In the genomic region with DNA sequence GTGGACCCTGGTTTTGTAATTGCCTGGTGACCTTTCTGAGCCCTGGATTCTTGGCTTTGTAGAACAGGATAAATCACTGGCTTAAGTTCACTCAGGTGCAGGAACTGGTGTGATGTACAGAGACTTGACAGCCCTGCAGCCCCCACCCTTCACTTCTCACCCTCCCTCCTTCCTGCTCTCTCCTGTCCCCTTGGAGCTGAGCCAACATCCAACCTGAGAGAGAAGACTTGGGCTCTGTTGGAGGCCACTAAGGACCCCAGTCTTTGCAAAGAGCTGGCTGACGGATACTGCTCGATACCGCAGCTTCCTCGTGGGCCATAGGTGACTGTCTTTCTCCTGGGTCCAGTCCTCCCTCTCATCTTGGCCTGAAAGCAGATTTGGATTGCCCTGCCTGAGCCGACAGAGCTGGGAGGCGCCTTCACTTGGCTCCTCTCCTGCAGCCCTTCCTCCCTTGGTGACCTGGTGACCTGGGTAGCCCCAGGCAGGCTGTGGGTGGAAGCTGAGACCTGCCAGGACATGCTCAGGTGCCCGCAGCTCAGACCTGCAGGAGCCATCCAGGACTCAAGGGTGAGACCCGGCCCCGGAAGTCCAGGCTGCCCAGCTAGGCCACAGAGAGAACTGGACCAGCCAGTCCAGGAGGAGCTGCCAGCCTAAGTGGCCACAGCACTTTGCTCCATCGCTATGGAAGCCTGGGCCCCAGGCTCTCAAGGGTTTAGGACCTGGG, we compare ENCODE assay signal across 11 mouse cellular contexts. TPM values are rescaled to one million over a fixed set of nuclear protein-coding genes. Genes with fewer than 3 reads are reported as not detected.
DNase-seq lines count a peak whose midpoint lies in the region; ATAC-seq and TF ChIP-seq lines count a peak whose summit lies in the region.
"Had no signal": no experiment of that assay in that cellular context is flagged by ENCODE, and none has a peak within 500 bp of the region (broad histone marks: within the 10 kb centered on the region; RNA-seq: fewer than 3 reads in every experiment).

No protein-coding gene starts in this region.

- peak; percentile 32; the same call in 1 of the 2 replicates for ATAC-seq in lung, embryonic 16.5 days (ENCODE audit: low read depth)
- no peak for ATAC-seq in embryonic facial prominence, embryonic 14.5 days (ENCODE audit: low read depth)
- no peak for ATAC-seq in megakaryocyte, adult 5-6 weeks (ENCODE audit: poor library complexity, severe bottlenecking)
- ATAC-seq: forebrain, embryonic 14.5 days had no signal

- H3K27me3 ChIP-seq in lung, embryonic 16.5 days (ENCODE audit: control insufficient read depth, insufficient read depth, low read depth, low read length) = no peaks in the 10 kb centered on the region
- H3K27me3 ChIP-seq in embryonic facial prominence, embryonic 14.5 days (replicated peaks; ENCODE audit: control insufficient read depth, insufficient read depth, low read length) = no peaks in the 10 kb centered on the region
- H3K27me3 ChIP-seq: embryonic facial prominence, embryonic 13.5 days; limb, embryonic 12.5 days had no signal

- DNase-seq in lung, postnatal 25 days (ENCODE audit: low spot score) = no peak
- peak; percentile 53 for DNase-seq in embryonic facial prominence, embryonic 14.5 days (ENCODE audit: low spot score)
- peak; percentile 91 for DNase-seq in kidney, adult 9 months
- no peak for DNase-seq in left cerebral cortex, adult 11 months (ENCODE audit: low spot score)
- DNase-seq: cerebellum, adult 9-10 months had no signal

- H3K4me3 ChIP-seq in lung, embryonic 16.5 days (ENCODE audit: low read length) = no peak overlapping the region
- no peak overlapping the region for H3K4me3 ChIP-seq in embryonic facial prominence, embryonic 14.5 days (ENCODE audit: low read depth, low read length)
- H3K4me3 ChIP-seq in olfactory bulb, adult 2 months (ENCODE audit: insufficient read depth, low read depth, low read length) = no peak overlapping the region
- H3K4me3 ChIP-seq: embryonic facial prominence, embryonic 13.5 days; limb, embryonic 12.5 days had no signal

- peaks cover 15% of the 10 kb centered on the region for H3K4me1 ChIP-seq in lung, embryonic 16.5 days (replicated peaks; ENCODE audit: control insufficient read depth, insufficient read depth, low read length)
- peaks cover 14% of the 10 kb centered on the region for H3K4me1 ChIP-seq in embryonic facial prominence, embryonic 14.5 days (ENCODE audit: control insufficient read depth, insufficient read depth, low read length)
- peaks cover 9% of the 10 kb centered on the region for H3K4me1 ChIP-seq in olfactory bulb, adult 2 months (ENCODE audit: control insufficient read depth, insufficient read depth, low read length)

- H3K36me3 ChIP-seq in lung, embryonic 16.5 days (ENCODE audit: control insufficient read depth, insufficient read depth, low read length) = no peaks in the 10 kb centered on the region
- H3K36me3 ChIP-seq in embryonic facial prominence, embryonic 14.5 days (ENCODE audit: control insufficient read depth, insufficient read depth, low read length) = no peaks in the 10 kb centered on the region
- H3K36me3 ChIP-seq: embryonic facial prominence, embryonic 13.5 days; limb, embryonic 12.5 days had no signal

- TF ChIP-seq POLR2A in olfactory bulb, adult 2 months (IDR thresholded peaks at IDR 0.05; ENCODE audit: insufficient read depth, low read depth, low read length) = no peak

- no peak overlapping the region for H3K9ac ChIP-seq in lung, embryonic 16.5 days (ENCODE audit: low read length)
- no peak overlapping the region for H3K9ac ChIP-seq in embryonic facial prominence, embryonic 14.5 days (ENCODE audit: low read depth, low read length)
- H3K9ac ChIP-seq: embryonic facial prominence, embryonic 13.5 days; limb, embryonic 12.5 days had no signal

- no peaks in the 10 kb centered on the region for H3K9me3 ChIP-seq in lung, embryonic 16.5 days (ENCODE audit: control insufficient read depth, low read length)
- no peaks in the 10 kb centered on the region for H3K9me3 ChIP-seq in embryonic facial prominence, embryonic 14.5 days (ENCODE audit: control insufficient read depth, low read length)
- H3K9me3 ChIP-seq: embryonic facial prominence, embryonic 13.5 days; limb, embryonic 12.5 days had no signal

- no peak overlapping the region for H3K4me2 ChIP-seq in lung, embryonic 16.5 days (ENCODE audit: low read depth, low read length)
- H3K4me2 ChIP-seq in embryonic facial prominence, embryonic 14.5 days (ENCODE audit: low read depth, low read length) = no peak overlapping the region
- H3K4me2 ChIP-seq: embryonic facial prominence, embryonic 13.5 days; limb, embryonic 12.5 days had no signal

- WGBS in lung, embryonic 16.5 days = 63% methylated on average over 10 of the region's 10 CpGs
- WGBS in embryonic facial prominence, embryonic 14.5 days = 69% methylated on average over 8 of the region's 10 CpGs
- WGBS in olfactory bulb, adult 2 months = 88% methylated on average over 10 of the region's 10 CpGs

- no peak overlapping the region for H3K27ac ChIP-seq in lung, embryonic 16.5 days (ENCODE audit: low read length)
- no peak overlapping the region; the same call in 1 of the 2 replicates for H3K27ac ChIP-seq in embryonic facial prominence, embryonic 14.5 days (replicated peaks; ENCODE audit: low read depth, low read length)
- H3K27ac ChIP-seq in olfactory bulb, adult 2 months (ENCODE audit: insufficient read depth, low read depth, low read length) = no peak overlapping the region
- H3K27ac ChIP-seq: embryonic facial prominence, embryonic 13.5 days; limb, embryonic 12.5 days had no signal

- 0 out of 2 replicates have a peak, but pooled peaks have one; percentile 5 for TF ChIP-seq CTCF in olfactory bulb, adult 2 months (IDR thresholded peaks at IDR 0.05; ENCODE audit: insufficient read depth, low read depth, low read length)

RNA-seq across cellular contexts. Expression of gene D930048N14Rik, which starts 6.2 kb away (rescaled TPM):
- 4.0 and 4.5 TPM in 2 replicates for polyA plus RNA-seq in lung, embryonic 16.5 days (2015; fragmentation: Nextera tagmentation; extraction: Ambion mirVana)
- 2.8 and 3.3 TPM in 2 replicates for polyA plus RNA-seq in embryonic facial prominence, embryonic 14.5 days (2014; fragmentation: Nextera tagmentation; extraction: Ambion mirVana)
- polyA plus RNA-seq in olfactory bulb, adult 2 months (2012; ENCODE audit: insufficient read depth, insufficient read length, low replicate concordance, missing spikeins) = not detected in 2 replicates
- 0.33 and 0.43 TPM in 2 replicates for total RNA-seq in megakaryocyte, adult 5-6 weeks (2015)
- total RNA-seq in megakaryocyte, adult 5-6 weeks (2017) = 0.26 TPM in 1 of 2 replicates, not detected in the other

RNA-seq across cellular contexts. Expression of gene N4bp3, which starts 6.3 kb away (rescaled TPM):
- polyA plus RNA-seq in lung, embryonic 16.5 days (2015; fragmentation: Nextera tagmentation; extraction: Ambion mirVana) = 43.4 and 43.5 TPM in 2 replicates
- polyA plus RNA-seq in embryonic facial prominence, embryonic 14.5 days (2014; fragmentation: Nextera tagmentation; extraction: Ambion mirVana) = 32.1 and 37.8 TPM in 2 replicates
- not detected in 2 replicates for polyA plus RNA-seq in olfactory bulb, adult 2 months (2012; ENCODE audit: insufficient read depth, insufficient read length, low replicate concordance, missing spikeins)
- total RNA-seq in megakaryocyte, adult 5-6 weeks (2015) = 0.80 and 1.3 TPM in 2 replicates
- 0.45 and 2.9 TPM in 2 replicates for total RNA-seq in megakaryocyte, adult 5-6 weeks (2017)

RNA-seq across cellular contexts. Expression of gene Rmnd5b, which starts 21.3 kb away (rescaled TPM):
- polyA plus RNA-seq in lung, embryonic 16.5 days (2015; fragmentation: Nextera tagmentation; extraction: Ambion mirVana) = 41.1 and 41.8 TPM in 2 replicates
- polyA plus RNA-seq in embryonic facial prominence, embryonic 14.5 days (2014; fragmentation: Nextera tagmentation; extraction: Ambion mirVana) = 44.2 and 50.4 TPM in 2 replicates
- not detected in 2 replicates for polyA plus RNA-seq in olfactory bulb, adult 2 months (2012; ENCODE audit: insufficient read depth, insufficient read length, low replicate concordance, missing spikeins)
- 50.8 and 63.1 TPM in 2 replicates for total RNA-seq in megakaryocyte, adult 5-6 weeks (2015)
- 19.2 and 35.5 TPM in 2 replicates for total RNA-seq in megakaryocyte, adult 5-6 weeks (2017)

RNA-seq across cellular contexts. Expression of gene 0610009B22Rik, which starts 31.7 kb away (rescaled TPM):
- 103 and 104 TPM in 2 replicates for polyA plus RNA-seq in lung, embryonic 16.5 days (2015; fragmentation: Nextera tagmentation; extraction: Ambion mirVana)
- 77.5 and 82.9 TPM in 2 replicates for polyA plus RNA-seq in embryonic facial prominence, embryonic 14.5 days (2014; fragmentation: Nextera tagmentation; extraction: Ambion mirVana)
- not detected in 2 replicates for polyA plus RNA-seq in olfactory bulb, adult 2 months (2012; ENCODE audit: insufficient read depth, insufficient read length, low replicate concordance, missing spikeins)
- total RNA-seq in megakaryocyte, adult 5-6 weeks (2015) = 25.9 and 30.3 TPM in 2 replicates
- total RNA-seq in megakaryocyte, adult 5-6 weeks (2017) = 14.7 and 18.4 TPM in 2 replicates

RNA-seq across cellular contexts. Expression of gene Nhp2, which starts 37.4 kb away (rescaled TPM):
- polyA plus RNA-seq in lung, embryonic 16.5 days (2015; fragmentation: Nextera tagmentation; extraction: Ambion mirVana) = 111 and 116 TPM in 2 replicates
- polyA plus RNA-seq in embryonic facial prominence, embryonic 14.5 days (2014; fragmentation: Nextera tagmentation; extraction: Ambion mirVana) = 158 and 162 TPM in 2 replicates
- polyA plus RNA-seq in olfactory bulb, adult 2 months (2012; ENCODE audit: insufficient read depth, insufficient read length, low replicate concordance, missing spikeins) = not detected in 2 replicates
- 45.3 and 50.5 TPM in 2 replicates for total RNA-seq in megakaryocyte, adult 5-6 weeks (2015)
- total RNA-seq in megakaryocyte, adult 5-6 weeks (2017) = 38.1 and 52.6 TPM in 2 replicates

Comparison
In these comparisons a context has a peak if more than half of its experiments do, and no peak if none do; other contexts are left out.
1. DNase-seq: peak in embryonic facial prominence, embryonic 14.5 days (single experiment) and kidney, adult 9 months (single experiment); none in lung, postnatal 25 days (single experiment) and left cerebral cortex, adult 11 months (single experiment).
2. RNA of gene N4bp3, which starts 6.3 kb away (polyA plus RNA-seq): 43.4 to 43.5 TPM in lung, embryonic 16.5 days and 32.1 to 37.8 TPM in embryonic facial prominence, embryonic 14.5 days; not detected in olfactory bulb, adult 2 months; every median in the first group is over 10 times any median in the second.
3. RNA of gene Rmnd5b, which starts 21.3 kb away (polyA plus RNA-seq): 44.2 to 50.4 TPM in embryonic facial prominence, embryonic 14.5 days and 41.1 to 41.8 TPM in lung, embryonic 16.5 days; not detected in olfactory bulb, adult 2 months; every median in the first group is over 10 times any median in the second.